Mouse (Mus musculus) liver, embryonic 11.5 days (tissue): ENCODE results near the gene 3110070M22Rik. TPM values are rescaled to one million over a fixed set of nuclear protein-coding genes. Genes with fewer than 3 reads are reported as not detected.
"Not testable (repeated sequence)": the region's sequence is repeated elsewhere in the genome, so short reads cannot be mapped to it uniquely, and the experiment has no call there.

Source experiments
- ATAC-seq: fragments of 200-750 bp; cut with Nextera tagmentation; replicated peaks from 2 replicates; pipeline ENCODE4 v1.8.0; 2017; ENCODE audit warnings: moderate number of reproducible peaks, mild to moderate bottlenecking, moderate TSS enrichment, moderate library complexity; ENCODE audit not compliant: low FRiP score
- DNase-seq: peaks from one replicate; pipeline ENCODE4 v3.0.0-alpha.2; 2017; ENCODE audit warnings: low spot score
- H3K27ac ChIP-seq: fragments of 300-500 bp; sonication (generic); 2 replicates; pipeline ENCODE4 v1.5.1; 2014; ENCODE audit warnings: mild to moderate bottlenecking, low read depth, low read length, control low read depth
- H3K27me3 ChIP-seq: fragments of 300-500 bp; sonication (generic); replicated peaks from 2 replicates; pipeline ENCODE4 v1.6.1; 2014; ENCODE audit warnings: low read length, mixed read lengths; ENCODE audit not compliant: control insufficient read depth, insufficient read depth
- H3K36me3 ChIP-seq: fragments of 300-500 bp; sonication (generic); 2 replicates; pipeline ENCODE4 v1.6.1; 2014; ENCODE audit warnings: mild to moderate bottlenecking, low read length, moderate library complexity, mixed read lengths; ENCODE audit not compliant: control insufficient read depth, insufficient read depth
- H3K4me1 ChIP-seq: fragments of 300-500 bp; sonication (generic); replicated peaks from 2 replicates; pipeline ENCODE4 v1.6.1; 2014; ENCODE audit warnings: low read length, mixed read lengths; ENCODE audit not compliant: control insufficient read depth, insufficient read depth
- H3K4me2 ChIP-seq: fragments of 300-500 bp; sonication (generic); 2 replicates; pipeline ENCODE4 v1.6.1; 2014; ENCODE audit warnings: mild to moderate bottlenecking, control low read depth, moderate library complexity
- H3K4me3 ChIP-seq: fragments of 300-500 bp; sonication (generic); 2 replicates; pipeline ENCODE4 v1.5.1; 2014; ENCODE audit warnings: low read depth, low read length, control low read depth
- H3K9ac ChIP-seq: fragments of 300-500 bp; sonication (generic); 2 replicates; pipeline ENCODE4 v1.6.1; 2014; ENCODE audit warnings: low read depth, low read length, control low read depth
- H3K9me3 ChIP-seq: fragments of 300-500 bp; sonication (generic); 2 replicates; pipeline ENCODE4 v1.6.1; 2016; ENCODE audit warnings: low read length, inconsistent platforms, mixed read lengths; ENCODE audit not compliant: control insufficient read depth
- WGBS: fragments of 180-500 bp; shearing (Covaris S2); extraction: QIAGEN DNeasy Blood & Tissue Kit; methylation state at CpG from one replicate; pipeline ENCODE4 v1.1.7; 2014; 5-methylcytosine and 5-hydroxymethylcytosine counted together
- polyA plus RNA-seq: library from polyadenylated mRNA; unstranded; fragments of >200 nt; fragmentation: Nextera tagmentation; extraction: Ambion mirVana; gene quantifications from 2 replicates; pipeline ENCODE4 v1.2.1, GENCODE M21; 2014

Gene 3110070M22Rik
- 0.48 and 0.56 TPM in 2 replicates for polyA plus RNA-seq

GRCm38 (mm10) chr13:119487880-119488580 is at the start of gene 3110070M22Rik, which contains the start of gene Tmem267:
Gene 3110070M22Rik, minus strand, starts transcription at chr13:119488383.
Gene Tmem267, plus strand, starts transcription at chr13:119488039.
- no peak within 1 kb of the TSS for H3K9ac ChIP-seq
- no peak within 1 kb of the TSS for H3K27ac ChIP-seq
- ATAC-seq: no peak
- H3K9me3 ChIP-seq: peaks cover 5% of the 10 kb centered on the region
- DNase-seq: peak; percentile 78
- no peaks in the 10 kb centered on the region for H3K4me1 ChIP-seq
- H3K4me2 ChIP-seq: peak within 1 kb of the TSS; percentile 27
- 78% methylated on average over 87 of the region's 87 CpGs for WGBS
- H3K4me3 ChIP-seq: no peak within 1 kb of the TSS
- H3K27me3 ChIP-seq: no peaks in the 10 kb centered on the region
- H3K36me3 ChIP-seq: peaks cover 10% of the 10 kb centered on the region; the same call in 1 of the 2 replicates

- 93% methylated on average over 10 of the region's 22 CpGs for WGBS
- not testable (repeated sequence) for H3K9ac ChIP-seq, H3K9me3 ChIP-seq, H3K4me3 ChIP-seq, H3K27me3 ChIP-seq, H3K4me2 ChIP-seq, DNase-seq, H3K36me3 ChIP-seq, H3K4me1 ChIP-seq, H3K27ac ChIP-seq
- ATAC-seq: peak; percentile 38
Measured at GRCm38 (mm10) chr13:119494938-119495337, 6.8 kb upstream of the 3110070M22Rik start.

GRCm38 (mm10) chr13:119492083-119492482 is 3.9 kb upstream of the 3110070M22Rik start:
- ATAC-seq: not testable (repeated sequence)
- peak; percentile 51 for DNase-seq

GRCm38 (mm10) chr13:119487354-119487753 is 829 bp downstream of the 3110070M22Rik start:
- peak overlapping the region; percentile 27; the same call in 1 of the 2 replicates for H3K4me2 ChIP-seq
- 67% methylated on average over 7 of the region's 7 CpGs for WGBS
- no peak overlapping the region for H3K9ac ChIP-seq
- no peak overlapping the region for H3K4me3 ChIP-seq
- no peaks in the 10 kb centered on the region for H3K4me1 ChIP-seq
- no peaks in the 10 kb centered on the region for H3K27me3 ChIP-seq
- no peak overlapping the region for H3K27ac ChIP-seq
- H3K9me3 ChIP-seq: peaks cover 5% of the 10 kb centered on the region
- DNase-seq (no peak), ATAC-seq (no peak)
- H3K36me3 ChIP-seq: peaks cover 10% of the 10 kb centered on the region; the same call in 1 of the 2 replicates

More at GRCm38 (mm10) chr13:119492083-119492482, 3.9 kb upstream of the 3110070M22Rik start:
- not testable (repeated sequence) for H3K9me3 ChIP-seq, H3K36me3 ChIP-seq, H3K27ac ChIP-seq, H3K4me3 ChIP-seq, H3K4me1 ChIP-seq, H3K27me3 ChIP-seq, H3K9ac ChIP-seq, H3K4me2 ChIP-seq
- 90% methylated on average over 10 of the region's 10 CpGs for WGBS

GRCm38 (mm10) chr13:119477789-119478188 is 10.4 kb downstream of the 3110070M22Rik start:
- DNase-seq: no peak
- Histone ChIP-seq H3K9ac (no peak overlapping the region), H3K9me3 (no peaks in the 10 kb centered on the region), H3K27ac (no peak overlapping the region), H3K27me3 (no peaks in the 10 kb centered on the region), H3K4me2 (no peak overlapping the region), H3K4me3 (no peak overlapping the region), H3K36me3 (peaks cover 17% of the 10 kb centered on the region; the same call in 1 of the 2 replicates), H3K4me1 (no peaks in the 10 kb centered on the region)
- no peak for ATAC-seq
- 86% methylated on average over 2 of the region's 2 CpGs for WGBS

GRCm38 (mm10) chr13:119476631-119477030 is 11.6 kb downstream of the 3110070M22Rik start:
- Histone ChIP-seq H3K27me3 (no peaks in the 10 kb centered on the region), H3K27ac (no peak overlapping the region), H3K9ac (no peak overlapping the region), H3K36me3 (peaks cover 17% of the 10 kb centered on the region; the same call in 1 of the 2 replicates), H3K4me3 (no peak overlapping the region), H3K9me3 (no peaks in the 10 kb centered on the region), H3K4me1 (no peaks in the 10 kb centered on the region), H3K4me2 (no peak overlapping the region)
- DNase-seq: no peak
- WGBS: 77% methylated on average over 9 of the region's 9 CpGs
- ATAC-seq: no peak

- H3K4me3 ChIP-seq: peak within 1 kb of the TSS; percentile 81
- peak within 1 kb of the TSS; percentile 58; the same call in 1 of the 2 replicates for H3K27ac ChIP-seq
- WGBS: 10% methylated on average over 57 of the region's 57 CpGs
- no peaks in the 10 kb centered on the region for H3K9me3 ChIP-seq
- H3K27me3 ChIP-seq: no peaks in the 10 kb centered on the region
- ATAC-seq: peak; percentile 98
- H3K4me2 ChIP-seq: peak within 1 kb of the TSS; percentile 88
- peak within 1 kb of the TSS; percentile 74 for H3K9ac ChIP-seq
- peaks cover 8% of the 10 kb centered on the region for H3K4me1 ChIP-seq
- H3K36me3 ChIP-seq: peaks cover 10% of the 10 kb centered on the region; the same call in 1 of the 2 replicates
- peak; percentile 83 for DNase-seq
Measured at GRCm38 (mm10) chr13:119462596-119463560, 25.3 kb downstream of the 3110070M22Rik start, which contains the start of gene 4833420G17Rik. Gene 4833420G17Rik, plus strand, starts transcription at chr13:119462768.

- DNase-seq (no peak), ATAC-seq (peak; percentile 79)
- no peaks in the 10 kb centered on the region for H3K27me3 ChIP-seq
- H3K4me3 ChIP-seq: peak overlapping the region; percentile 81
- peak overlapping the region; percentile 63 for H3K4me2 ChIP-seq
- peak overlapping the region; percentile 74 for H3K9ac ChIP-seq
- 11% methylated on average over 10 of the region's 10 CpGs for WGBS
- no peaks in the 10 kb centered on the region for H3K9me3 ChIP-seq
- H3K27ac ChIP-seq: peak overlapping the region; percentile 58; the same call in 1 of the 2 replicates
- H3K4me1 ChIP-seq: peaks cover 8% of the 10 kb centered on the region
- peaks cover 6% of the 10 kb centered on the region; the same call in 1 of the 2 replicates for H3K36me3 ChIP-seq
Measured at GRCm38 (mm10) chr13:119461900-119462595, 26.1 kb downstream of the 3110070M22Rik start.
